Comparison of ENCODE assay signal across 8 mouse cellular contexts in genomic region chr15:12586154-12586553, GRCm38 (mm10).
A peak's percentile ranks its signal among the peaks of the same experiment; 100 is the strongest.
DNase-seq lines count a peak whose midpoint lies in the region; ATAC-seq lines count a peak whose summit lies in the region.

No protein-coding gene starts in this region.

- intact Hi-C loops in gastrocnemius, postnatal 14 days (cut with DNase I; ENCODE audit: low total_unique reads): no loop called here

- DNase-seq in spleen, adult 18-20 months: peak; percentile 25 to 34
- no peak for DNase-seq in spleen, adult 12 weeks (ENCODE audit: low spot score)
- peak; percentile 88 for DNase-seq in embryo, embryonic 10 days (ENCODE audit: low spot score)
- peak; percentile 72 for DNase-seq in gastrocnemius, postnatal 14 days
- peak; percentile 38 to 83 for DNase-seq in left cerebral cortex, adult 9 months (ENCODE audit: low spot score in 2 of 2)
- DNase-seq in right cerebral cortex, postnatal 25 days: peak; percentile 57

- ATAC-seq in inflammation-experienced regulatory T-cells, adult 6 months: peak; percentile 70
- ATAC-seq in megakaryocyte-erythroid progenitor cell, adult 5-6 weeks (replicated peaks; ENCODE audit: low FRiP score, low TSS enrichment, poor library complexity, severe bottlenecking): peak; percentile 86
